Mouse (Mus musculus) bone marrow macrophage, adult 2 months (primary cell): ENCODE data around the gene Cdadc1.

Source experiments
- CTCF ChIP-seq: IDR thresholded peaks from 2 replicates; pipeline ENCODE4 v1.5.1; 2012; ENCODE audit warnings: low read depth, mild to moderate bottlenecking, low read length, moderate library complexity
- POLR2A ChIP-seq: IDR thresholded peaks from 2 replicates; pipeline ENCODE4 v1.6.1; 2012; ENCODE audit warnings: mild to moderate bottlenecking, low read depth, low read length, borderline replicate concordance

GRCm38 (mm10) chr14:59533908-59534307 lies 63.9 kb downstream of the Cdadc1 start:
- TF ChIP-seq POLR2A: no peak
- no peak for TF ChIP-seq CTCF
